Mouse (Mus musculus): Measurements from ENCODE around the gene Col6a5. TPM values are rescaled to one million over a fixed set of nuclear protein-coding genes. Genes with fewer than 3 reads are reported as not detected.

Gene Col6a5
- polyA plus RNA-seq, 1 experiment: 0.10 TPM

- Histone ChIP-seq H3K4me1 (ENCODE audit: control insufficient read depth, insufficient read depth, low read length) (no peaks in the 10 kb centered on the region), H3K27me3 (ENCODE audit: control insufficient read depth, insufficient read depth, low read length) (no peaks in the 10 kb centered on the region), H3K4me3 (replicated peaks; ENCODE audit: insufficient read depth, low read depth, low read length) (no peak overlapping the region), H3K27ac (ENCODE audit: insufficient read depth, low read length) (no peak overlapping the region)
- WGBS: 82% methylated on average over 2 of the region's 2 CpGs
- DNase-seq: no peak
- TF ChIP-seq CTCF (IDR thresholded peaks at IDR 0.05; ENCODE audit: borderline replicate concordance, insufficient read depth, low read depth, low read length) (no peak), POLR2A (IDR thresholded peaks at IDR 0.05; ENCODE audit: borderline replicate concordance, insufficient read depth, low read length) (no peak)
Measured at GRCm38 (mm10) chr9:105909352-105909751, 51.1 kb downstream of the Col6a5 start.

DNA sequence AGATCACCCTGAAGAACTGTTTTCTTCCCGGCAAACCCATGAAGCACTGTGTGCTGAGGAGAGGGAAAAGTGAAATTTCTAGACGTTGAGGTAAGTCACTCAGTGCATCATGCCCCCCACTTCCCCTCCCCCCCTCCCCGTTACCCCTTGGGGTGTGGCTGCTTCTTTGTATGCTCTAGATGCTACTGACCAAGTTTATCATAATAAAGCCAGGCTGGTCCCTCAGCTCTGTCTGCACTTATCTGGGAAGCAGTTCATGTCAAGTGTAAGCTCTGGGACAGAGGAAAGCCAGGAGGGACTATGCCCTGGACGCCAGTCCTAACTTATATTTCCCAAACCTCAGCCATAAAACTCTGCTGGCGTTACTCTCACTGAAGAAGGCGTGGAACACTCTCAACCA, 53.0 kb downstream of the Col6a5 start:
- Histone ChIP-seq H3K4me3 (replicated peaks; ENCODE audit: insufficient read depth, low read depth, low read length) (no peak overlapping the region), H3K27me3 (ENCODE audit: control insufficient read depth, insufficient read depth, low read length) (no peaks in the 10 kb centered on the region), H3K4me1 (ENCODE audit: control insufficient read depth, insufficient read depth, low read length) (no peaks in the 10 kb centered on the region), H3K27ac (ENCODE audit: insufficient read depth, low read length) (no peak overlapping the region)
- no peak for DNase-seq
- TF ChIP-seq CTCF (IDR thresholded peaks at IDR 0.05; ENCODE audit: borderline replicate concordance, insufficient read depth, low read depth, low read length): no peak
- no peak for TF ChIP-seq POLR2A (IDR thresholded peaks at IDR 0.05; ENCODE audit: borderline replicate concordance, insufficient read depth, low read length)
- WGBS: 85% methylated on average over 6 of the region's 6 CpGs

GRCm38 (mm10) chr9:105887521-105887920, 72.9 kb downstream of the Col6a5 start:
- Histone ChIP-seq H3K27me3 (ENCODE audit: control insufficient read depth, insufficient read depth, low read length) (no peaks in the 10 kb centered on the region), H3K4me1 (ENCODE audit: control insufficient read depth, insufficient read depth, low read length) (no peaks in the 10 kb centered on the region), H3K27ac (ENCODE audit: insufficient read depth, low read length) (no peak overlapping the region), H3K4me3 (replicated peaks; ENCODE audit: insufficient read depth, low read depth, low read length) (no peak overlapping the region)
- no peak for DNase-seq
- TF ChIP-seq CTCF (IDR thresholded peaks at IDR 0.05; ENCODE audit: borderline replicate concordance, insufficient read depth, low read depth, low read length): no peak
- no peak for TF ChIP-seq POLR2A (IDR thresholded peaks at IDR 0.05; ENCODE audit: borderline replicate concordance, insufficient read depth, low read length)
- WGBS: 33% methylated on average over 2 of the region's 2 CpGs

DNA sequence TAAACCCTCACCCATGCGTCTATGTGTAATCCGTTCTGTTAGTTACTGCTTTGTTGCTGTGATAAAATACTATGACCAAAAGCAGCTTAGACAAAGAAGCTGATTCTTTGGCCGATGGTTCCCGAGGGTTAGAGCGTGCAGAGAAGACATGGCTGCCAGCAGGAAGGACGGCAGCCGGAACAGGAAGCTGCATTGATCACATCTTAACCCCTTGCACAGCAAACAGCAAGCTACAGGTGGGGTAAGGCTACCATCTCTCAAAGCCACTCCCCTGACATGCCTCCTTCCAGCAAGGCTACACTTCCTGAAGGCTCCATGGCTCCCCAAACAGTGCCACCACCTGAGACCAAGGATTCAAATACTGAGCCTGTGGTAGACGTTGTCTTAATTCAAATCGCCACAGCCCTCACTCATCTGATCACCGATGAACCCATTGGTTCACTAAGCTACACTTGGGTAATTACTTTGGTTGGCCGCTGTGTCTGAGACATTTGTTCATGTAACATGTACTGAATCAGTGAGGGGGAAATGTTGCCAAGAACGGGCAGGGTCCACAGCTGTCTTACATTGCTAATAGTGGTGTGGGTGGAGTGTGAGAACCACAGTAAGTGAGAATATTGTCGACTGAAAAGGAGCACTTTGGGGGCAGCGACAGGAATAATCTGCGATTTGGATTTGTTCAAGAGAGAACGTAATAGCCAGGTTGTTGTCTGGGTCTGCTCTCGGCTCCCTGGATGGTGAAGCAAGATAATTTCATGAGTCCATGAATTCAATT, 75.6 kb downstream of the Col6a5 start:
- no peak overlapping the region for H3K4me3 ChIP-seq (replicated peaks; ENCODE audit: insufficient read depth, low read depth, low read length)
- H3K27me3 ChIP-seq (ENCODE audit: control insufficient read depth, insufficient read depth, low read length): no peaks in the 10 kb centered on the region
- no peak overlapping the region for H3K27ac ChIP-seq (ENCODE audit: insufficient read depth, low read length)
- no peaks in the 10 kb centered on the region for H3K4me1 ChIP-seq (ENCODE audit: control insufficient read depth, insufficient read depth, low read length)
- 62% methylated on average over 17 of the region's 17 CpGs for WGBS
- no peak for DNase-seq
- TF ChIP-seq POLR2A (IDR thresholded peaks at IDR 0.05; ENCODE audit: borderline replicate concordance, insufficient read depth, low read length): no peak
- TF ChIP-seq CTCF (IDR thresholded peaks at IDR 0.05; ENCODE audit: borderline replicate concordance, insufficient read depth, low read depth, low read length): no peak

DNA sequence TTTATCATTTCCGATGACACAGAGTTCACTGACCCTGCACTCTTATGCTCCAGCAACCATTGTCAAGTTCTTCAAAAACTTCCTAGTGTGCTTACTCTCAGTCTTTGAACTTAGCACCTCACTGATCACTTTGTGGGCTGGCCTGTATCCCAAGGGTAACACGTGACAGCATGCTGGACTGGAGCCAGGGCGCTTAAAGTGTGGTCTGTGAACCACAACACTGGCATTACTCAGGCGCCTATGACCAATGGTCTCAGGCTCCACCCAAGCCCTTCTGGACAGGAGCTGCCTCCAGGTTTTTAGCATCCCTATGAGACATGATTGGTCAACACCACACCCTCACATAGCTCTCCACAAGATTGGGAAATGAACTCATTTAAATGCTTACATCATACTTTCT, 79.7 kb downstream of the Col6a5 start:
- H3K27ac ChIP-seq (ENCODE audit: insufficient read depth, low read length): no peak overlapping the region
- no peaks in the 10 kb centered on the region for H3K27me3 ChIP-seq (ENCODE audit: control insufficient read depth, insufficient read depth, low read length)
- 58% methylated on average over 4 of the region's 4 CpGs for WGBS
- no peaks in the 10 kb centered on the region for H3K4me1 ChIP-seq (ENCODE audit: control insufficient read depth, insufficient read depth, low read length)
- no peak for TF ChIP-seq CTCF (IDR thresholded peaks at IDR 0.05; ENCODE audit: borderline replicate concordance, insufficient read depth, low read depth, low read length)
- TF ChIP-seq POLR2A (IDR thresholded peaks at IDR 0.05; ENCODE audit: borderline replicate concordance, insufficient read depth, low read length): no peak
- no peak for DNase-seq
- H3K4me3 ChIP-seq (replicated peaks; ENCODE audit: insufficient read depth, low read depth, low read length): no peak overlapping the region

DNA sequence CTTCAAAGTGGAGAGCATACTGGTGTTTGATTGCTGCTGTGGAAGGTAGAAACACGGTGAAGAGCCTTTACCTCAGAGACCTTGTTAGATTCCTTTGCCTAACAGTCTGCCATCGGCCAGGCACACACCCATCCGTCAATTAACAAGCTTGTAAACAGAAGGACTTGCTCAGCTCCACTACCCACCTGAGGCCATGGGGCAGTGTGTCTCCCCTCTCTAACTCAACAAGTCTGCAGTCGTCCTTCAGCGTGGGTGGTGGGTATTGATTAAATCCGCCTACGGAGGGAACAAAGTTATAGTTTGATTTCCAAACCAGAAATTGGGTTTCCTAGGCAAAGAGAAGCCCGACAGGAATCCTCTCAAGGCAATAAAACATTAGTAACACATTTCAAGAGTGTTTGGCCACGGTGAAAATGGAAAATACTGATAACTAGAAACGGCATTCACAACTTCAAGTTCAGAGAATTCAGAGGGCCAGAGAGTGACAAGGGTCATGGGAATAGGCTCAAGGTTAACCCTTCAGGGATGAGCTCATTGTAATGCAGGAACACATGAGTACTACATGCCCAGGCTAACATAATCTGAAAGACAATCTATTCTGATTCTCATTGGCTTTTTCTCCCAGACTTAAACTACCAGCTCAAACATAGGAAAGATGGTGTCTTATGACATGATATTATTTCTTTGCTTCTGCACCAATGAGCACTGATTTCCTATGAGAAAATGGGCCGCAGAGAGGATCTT, 81.9 kb downstream of the Col6a5 start:
- Histone ChIP-seq H3K4me1 (ENCODE audit: control insufficient read depth, insufficient read depth, low read length) (no peaks in the 10 kb centered on the region), H3K27me3 (ENCODE audit: control insufficient read depth, insufficient read depth, low read length) (no peaks in the 10 kb centered on the region), H3K27ac (ENCODE audit: insufficient read depth, low read length) (no peak overlapping the region), H3K4me3 (replicated peaks; ENCODE audit: insufficient read depth, low read depth, low read length) (no peak overlapping the region)
- no peak for TF ChIP-seq CTCF (IDR thresholded peaks at IDR 0.05; ENCODE audit: borderline replicate concordance, insufficient read depth, low read depth, low read length)
- TF ChIP-seq POLR2A (IDR thresholded peaks at IDR 0.05; ENCODE audit: borderline replicate concordance, insufficient read depth, low read length): no peak
- 78% methylated on average over 11 of the region's 11 CpGs for WGBS
- DNase-seq: no peak

DNA sequence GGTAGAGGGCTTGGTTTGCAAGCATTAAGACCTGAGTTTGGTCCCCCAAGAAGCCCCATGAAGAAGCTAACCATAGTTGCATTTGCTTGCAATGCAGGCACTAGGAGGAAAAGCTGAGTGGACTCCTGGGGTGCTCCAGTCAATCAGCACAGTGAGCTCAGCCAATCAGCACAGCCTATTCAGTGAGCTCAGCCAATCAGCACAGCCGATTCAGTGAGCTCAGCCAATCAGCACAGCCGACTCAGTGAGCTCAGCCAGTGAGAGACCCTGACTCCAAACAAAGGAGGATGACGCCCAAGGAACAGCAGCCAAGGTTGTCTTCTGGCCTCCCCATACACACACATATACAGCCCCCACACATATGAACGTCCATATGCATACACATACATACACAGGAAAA, 84.3 kb downstream of the Col6a5 start:
- DNase-seq: no peak
- 91% methylated on average over 4 of the region's 4 CpGs for WGBS
- Histone ChIP-seq H3K4me3 (replicated peaks; ENCODE audit: insufficient read depth, low read depth, low read length) (no peak overlapping the region), H3K4me1 (ENCODE audit: control insufficient read depth, insufficient read depth, low read length) (no peaks in the 10 kb centered on the region), H3K27ac (ENCODE audit: insufficient read depth, low read length) (no peak overlapping the region), H3K27me3 (ENCODE audit: control insufficient read depth, insufficient read depth, low read length) (no peaks in the 10 kb centered on the region)
- TF ChIP-seq CTCF (IDR thresholded peaks at IDR 0.05; ENCODE audit: borderline replicate concordance, insufficient read depth, low read depth, low read length): no peak
- no peak for TF ChIP-seq POLR2A (IDR thresholded peaks at IDR 0.05; ENCODE audit: borderline replicate concordance, insufficient read depth, low read length)

- Histone ChIP-seq H3K4me3 (replicated peaks; ENCODE audit: insufficient read depth, low read depth, low read length) (no peak overlapping the region), H3K27me3 (ENCODE audit: control insufficient read depth, insufficient read depth, low read length) (no peaks in the 10 kb centered on the region), H3K27ac (ENCODE audit: insufficient read depth, low read length) (no peak overlapping the region), H3K4me1 (ENCODE audit: control insufficient read depth, insufficient read depth, low read length) (no peaks in the 10 kb centered on the region)
- no peak for DNase-seq
- no peak for TF ChIP-seq POLR2A (IDR thresholded peaks at IDR 0.05; ENCODE audit: borderline replicate concordance, insufficient read depth, low read length)
- no peak for TF ChIP-seq CTCF (IDR thresholded peaks at IDR 0.05; ENCODE audit: borderline replicate concordance, insufficient read depth, low read depth, low read length)
- WGBS: 27% methylated on average over 14 of the region's 14 CpGs
Measured at GRCm38 (mm10) chr9:105871643-105872042, 88.8 kb downstream of the Col6a5 start.
